Mouse (Mus musculus): Measurements from ENCODE around the gene Zfhx2.

DNA sequence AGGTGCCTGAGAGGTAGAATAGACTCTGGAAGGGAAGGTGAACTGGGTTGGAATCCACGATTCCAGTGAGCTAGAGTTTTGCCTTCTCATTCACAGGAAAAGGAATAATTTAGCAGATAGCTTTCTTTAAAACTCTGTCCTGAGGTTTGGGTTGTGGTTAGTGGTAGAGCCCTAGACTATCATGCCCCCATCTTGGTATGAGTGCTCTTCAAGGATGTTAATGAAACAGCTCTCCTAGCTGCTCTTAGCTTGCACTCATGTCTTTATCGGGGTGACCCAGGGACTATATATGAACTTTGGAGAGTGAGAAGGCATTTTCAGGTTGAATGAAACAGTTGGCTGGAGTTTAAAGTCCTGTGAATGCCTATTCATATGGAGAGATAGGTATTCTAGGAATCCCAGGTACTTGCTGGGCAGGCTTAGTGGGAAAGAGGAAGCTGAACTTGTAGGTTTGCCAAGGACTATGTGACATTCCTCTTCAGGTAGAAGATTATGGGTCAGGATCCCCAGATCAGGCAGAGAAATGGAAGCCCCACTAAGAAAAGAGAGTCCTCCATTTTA, 44.1 kb downstream of the Zfhx2 start:
- no peak for TF ChIP-seq CTCF (IDR thresholded peaks at IDR 0.05; ENCODE audit: low read depth)
- TF ChIP-seq EP300 (IDR thresholded peaks at IDR 0.05; ENCODE audit: low read depth): no peak

Measured in heart, postnatal 0 days (tissue).